Mouse (Mus musculus) kidney, postnatal 4 days (tissue): Measurements from ENCODE around the gene Tmem130.
A peak's percentile ranks its signal among the peaks of the same experiment; 100 is the strongest.

ENCODE experiments used
- DNase-seq, 2 experiments: peaks; one replicate each; pipeline ENCODE4 v3.0.0; 2021; ENCODE audit warnings: mixed read lengths in 2 of 2

Tmem130 gene

GRCm38 (mm10) chr5:144729216-144729615 is 32.4 kb downstream of the Tmem130 start:
- DNase-seq, result no peak

GRCm38 (mm10) chr5:144728237-144728636 is 33.4 kb downstream of the Tmem130 start:
- DNase-seq, result no peak

- peak; percentile 89 to 90 for DNase-seq
These were observed 34.5 kb downstream of the Tmem130 start for GRCm38 (mm10) chr5:144727119-144727518.

GRCm38 (mm10) chr5:144725554-144725953 is 36.1 kb downstream of the Tmem130 start:
- DNase-seq, result no peak

GRCm38 (mm10) chr5:144724926-144725325 is 36.7 kb downstream of the Tmem130 start:
- DNase-seq, result no peak

GRCm38 (mm10) chr5:144720281-144720680 is 41.3 kb downstream of the Tmem130 start:
- no peak for DNase-seq

GRCm38 (mm10) chr5:144719781-144720180 is 41.8 kb downstream of the Tmem130 start:
- DNase-seq, result no peak

- no peak for DNase-seq
These were observed 44.4 kb downstream of the Tmem130 start for GRCm38 (mm10) chr5:144717186-144717585.

GRCm38 (mm10) chr5:144713371-144713770 is 48.2 kb downstream of the Tmem130 start:
- DNase-seq, result no peak

- DNase-seq, result no peak
These were observed 54.0 kb downstream of the Tmem130 start for GRCm38 (mm10) chr5:144707603-144708002.

- DNase-seq, result peak; percentile 11 to 13
These were observed 57.9 kb downstream of the Tmem130 start for GRCm38 (mm10) chr5:144703464-144704368.

GRCm38 (mm10) chr5:144695289-144696060 is 66.1 kb downstream of the Tmem130 start:
- DNase-seq, result peak in 1 of 2 experiments; percentile 5

GRCm38 (mm10) chr5:144694161-144694560 is 67.5 kb downstream of the Tmem130 start:
- DNase-seq, result peak; percentile 37 to 43

GRCm38 (mm10) chr5:144691421-144691820 is 70.2 kb downstream of the Tmem130 start:
- DNase-seq, result no peak

- DNase-seq, result peak in 1 of 2 experiments; percentile 15
These were observed 73.2 kb downstream of the Tmem130 start for GRCm38 (mm10) chr5:144688371-144688770.
